Mouse (Mus musculus) spleen, postnatal 36 days (tissue): ENCODE measurements around the gene Gm3233.
"Not testable (repeated sequence)": the region's sequence is repeated elsewhere in the genome, so short reads cannot be mapped to it uniquely, and the experiment has no call there.

Experiments
- DNase-seq, 2 experiments: peaks; one replicate each; pipeline ENCODE4 v3.0.0; 2022; ENCODE audit warnings: low spot score in 2 of 2, mixed read lengths in 1 of 2

Gm3233 gene

GRCm38 (mm10) chr10:77728280-77728679 lies 31.2 kb downstream of the Gm3233 start:
- no peak for DNase-seq

GRCm38 (mm10) chr10:77726186-77726585 lies 33.3 kb downstream of the Gm3233 start, which contains the start of gene Gm10100:
Gene Gm10100, plus strand, starts transcription at chr10:77726486.
- DNase-seq: no peak

- no peak for DNase-seq
Observed at GRCm38 (mm10) chr10:77724855-77725254, 34.6 kb downstream of the Gm3233 start.

GRCm38 (mm10) chr10:77720299-77720698 lies 39.2 kb downstream of the Gm3233 start, which contains the start of gene Krtap12-1:
Gene Krtap12-1, plus strand, starts transcription at chr10:77720599.
- DNase-seq: not testable (repeated sequence)

GRCm38 (mm10) chr10:77715507-77715906 lies 44.0 kb downstream of the Gm3233 start, which contains the start of gene Gm10142:
Gene Gm10142, plus strand, starts transcription at chr10:77715807.
- DNase-seq: no peak

- DNase-seq: no peak
Observed at GRCm38 (mm10) chr10:77713734-77714133, 45.7 kb downstream of the Gm3233 start.

GRCm38 (mm10) chr10:77711157-77711556 lies 48.3 kb downstream of the Gm3233 start, which contains the start of gene Gm10024:
Gene Gm10024, plus strand, starts transcription at chr10:77711457.
- DNase-seq: not testable (repeated sequence)

GRCm38 (mm10) chr10:77709831-77710230 lies 49.7 kb downstream of the Gm3233 start:
- no peak for DNase-seq
